Mouse (Mus musculus): ENCODE data around the gene Col7a1. TPM values are rescaled to one million over a fixed set of nuclear protein-coding genes. Genes with fewer than 3 reads are reported as not detected.

The Col7a1 gene
- polyA plus RNA-seq, 1 experiment from 2014 or later: 2.2 TPM

- ATAC-seq (ENCODE audit: low FRiP score): no peak
- no peaks in the 10 kb centered on the region; the same call in 1 of the 2 replicates for H3K4me1 ChIP-seq
- no peak overlapping the region for H3K4me2 ChIP-seq
- WGBS: 88% methylated on average over 9 of the region's 9 CpGs
- H3K4me3 ChIP-seq (replicated peaks): no peak overlapping the region
- no peaks in the 10 kb centered on the region for H3K9me3 ChIP-seq
- H3K27ac ChIP-seq: peak overlapping the region; percentile 46; the same call in 1 of the 2 replicates
- peaks cover 57% of the 10 kb centered on the region for H3K36me3 ChIP-seq (replicated peaks)
- H3K9ac ChIP-seq: no peak overlapping the region
- H3K27me3 ChIP-seq: peaks cover 32% of the 10 kb centered on the region
These were observed 3.2 kb upstream of the Col7a1 start for GRCm38 (mm10) chr9:108949967-108950728.

GRCm38 (mm10) chr9:108955241-108955640, 1.9 kb downstream of the Col7a1 start:
- Histone ChIP-seq H3K4me1 (no peaks in the 10 kb centered on the region; the same call in 1 of the 2 replicates), H3K27ac (no peak overlapping the region), H3K9ac (no peak overlapping the region), H3K9me3 (no peaks in the 10 kb centered on the region), H3K27me3 (peaks cover 32% of the 10 kb centered on the region), H3K4me3 (replicated peaks) (no peak overlapping the region), H3K4me2 (no peak overlapping the region), H3K36me3 (replicated peaks) (peaks cover 6% of the 10 kb centered on the region)
- WGBS: 88% methylated on average over 11 of the region's 11 CpGs
- no peak for ATAC-seq (ENCODE audit: low FRiP score)

- ATAC-seq (ENCODE audit: low FRiP score): no peak
- Histone ChIP-seq H3K27ac (no peak overlapping the region), H3K4me3 (replicated peaks) (no peak overlapping the region), H3K4me1 (no peaks in the 10 kb centered on the region; the same call in 1 of the 2 replicates), H3K36me3 (replicated peaks) (0 out of 2 replicates have a peak, but pooled peaks cover 3% of the 10 kb centered on the region), H3K9me3 (no peaks in the 10 kb centered on the region), H3K9ac (no peak overlapping the region), H3K27me3 (peaks cover 32% of the 10 kb centered on the region), H3K4me2 (no peak overlapping the region)
- 92% methylated on average over 11 of the region's 11 CpGs for WGBS
These were observed 2.5 kb downstream of the Col7a1 start for GRCm38 (mm10) chr9:108955846-108956245.

- Histone ChIP-seq H3K27ac (no peak overlapping the region), H3K4me3 (replicated peaks) (no peak overlapping the region), H3K9me3 (no peaks in the 10 kb centered on the region), H3K4me1 (no peaks in the 10 kb centered on the region), H3K36me3 (replicated peaks) (no peaks in the 10 kb centered on the region), H3K27me3 (no peaks in the 10 kb centered on the region), H3K4me2 (no peak overlapping the region), H3K9ac (no peak overlapping the region)
- no peak for ATAC-seq (ENCODE audit: low FRiP score)
- WGBS: 92% methylated on average over 3 of the region's 3 CpGs
These were observed 10.2 kb downstream of the Col7a1 start for GRCm38 (mm10) chr9:108963577-108963976.

GRCm38 (mm10) chr9:108964338-108964737, 11.0 kb downstream of the Col7a1 start:
- no peaks in the 10 kb centered on the region for H3K9me3 ChIP-seq
- no peaks in the 10 kb centered on the region for H3K36me3 ChIP-seq (replicated peaks)
- H3K4me3 ChIP-seq (replicated peaks): no peak overlapping the region
- H3K27me3 ChIP-seq: no peaks in the 10 kb centered on the region
- whole genome bisulfite sequencing: 83% methylated on average over 6 of the region's 6 CpGs
- ATAC-seq (ENCODE audit: low FRiP score): no peak
- no peaks in the 10 kb centered on the region for H3K4me1 ChIP-seq
- no peak overlapping the region for H3K27ac ChIP-seq
- H3K4me2 ChIP-seq: no peak overlapping the region
- H3K9ac ChIP-seq: no peak overlapping the region

GRCm38 (mm10) chr9:108970623-108971022, 17.2 kb downstream of the Col7a1 start:
- Histone ChIP-seq H3K27ac (no peak overlapping the region), H3K36me3 (replicated peaks) (no peaks in the 10 kb centered on the region), H3K9ac (no peak overlapping the region), H3K4me1 (no peaks in the 10 kb centered on the region), H3K4me2 (no peak overlapping the region), H3K9me3 (no peaks in the 10 kb centered on the region), H3K4me3 (replicated peaks) (no peak overlapping the region), H3K27me3 (no peaks in the 10 kb centered on the region)
- ATAC-seq (ENCODE audit: low FRiP score): no peak
- 87% methylated on average over 8 of the region's 8 CpGs for WGBS

- H3K4me3 ChIP-seq (replicated peaks): no peak overlapping the region
- H3K27ac ChIP-seq: no peak overlapping the region
- no peak overlapping the region for H3K4me2 ChIP-seq
- no peak for ATAC-seq (ENCODE audit: low FRiP score)
- 89% methylated on average over 9 of the region's 9 CpGs for WGBS
- H3K9ac ChIP-seq: no peak overlapping the region
- H3K27me3 ChIP-seq: no peaks in the 10 kb centered on the region
- no peaks in the 10 kb centered on the region for H3K36me3 ChIP-seq (replicated peaks)
- no peaks in the 10 kb centered on the region for H3K9me3 ChIP-seq
- no peaks in the 10 kb centered on the region for H3K4me1 ChIP-seq
These were observed 23.1 kb downstream of the Col7a1 start for GRCm38 (mm10) chr9:108976483-108976882.

- H3K27ac ChIP-seq: no peak overlapping the region
- H3K9ac ChIP-seq: no peak overlapping the region
- no peak overlapping the region for H3K4me2 ChIP-seq
- H3K4me1 ChIP-seq: no peaks in the 10 kb centered on the region
- 87% methylated on average over 7 of the region's 7 CpGs for WGBS
- H3K4me3 ChIP-seq (replicated peaks): no peak overlapping the region
- no peaks in the 10 kb centered on the region for H3K27me3 ChIP-seq
- no peak for ATAC-seq (ENCODE audit: low FRiP score)
- H3K36me3 ChIP-seq (replicated peaks): no peaks in the 10 kb centered on the region
- H3K9me3 ChIP-seq: no peaks in the 10 kb centered on the region
These were observed 24.6 kb downstream of the Col7a1 start for GRCm38 (mm10) chr9:108977966-108978365.

GRCm38 (mm10) chr9:108982498-108982897, 29.1 kb downstream of the Col7a1 start:
- WGBS: 89% methylated on average over 8 of the region's 8 CpGs
- no peak overlapping the region for H3K9ac ChIP-seq
- no peak overlapping the region for H3K4me2 ChIP-seq
- ATAC-seq (ENCODE audit: low FRiP score): no peak
- H3K4me1 ChIP-seq: no peaks in the 10 kb centered on the region
- H3K9me3 ChIP-seq: no peaks in the 10 kb centered on the region
- H3K27me3 ChIP-seq: no peaks in the 10 kb centered on the region
- no peaks in the 10 kb centered on the region for H3K36me3 ChIP-seq (replicated peaks)
- no peak overlapping the region for H3K4me3 ChIP-seq (replicated peaks)
- no peak overlapping the region for H3K27ac ChIP-seq

- H3K36me3 ChIP-seq (replicated peaks): no peaks in the 10 kb centered on the region
- WGBS: 87% methylated on average over 9 of the region's 9 CpGs
- no peak overlapping the region for H3K4me3 ChIP-seq (replicated peaks)
- H3K4me2 ChIP-seq: no peak overlapping the region
- ATAC-seq (ENCODE audit: low FRiP score): no peak
- H3K9ac ChIP-seq: no peak overlapping the region
- H3K4me1 ChIP-seq: peaks cover 4% of the 10 kb centered on the region
- no peak overlapping the region for H3K27ac ChIP-seq
- H3K27me3 ChIP-seq: no peaks in the 10 kb centered on the region
- H3K9me3 ChIP-seq: no peaks in the 10 kb centered on the region
These were observed 29.8 kb downstream of the Col7a1 start for GRCm38 (mm10) chr9:108983209-108983608.

GRCm38 (mm10) chr9:108985710-108986109, 32.3 kb downstream of the Col7a1 start, which contains the start of gene Ucn2:
Gene Ucn2 (plus strand): TSS chr9:108986010.
- Histone ChIP-seq H3K27ac (no peak within 1 kb of the TSS), H3K9me3 (no peaks in the 10 kb centered on the region), H3K4me3 (replicated peaks) (no peak within 1 kb of the TSS), H3K27me3 (no peaks in the 10 kb centered on the region), H3K4me1 (peaks cover 5% of the 10 kb centered on the region), H3K4me2 (no peak within 1 kb of the TSS), H3K9ac (no peak within 1 kb of the TSS), H3K36me3 (replicated peaks) (no peaks in the 10 kb centered on the region)
- ATAC-seq (ENCODE audit: low FRiP score): no peak
- WGBS: 89% methylated on average over 4 of the region's 4 CpGs

- H3K4me1 ChIP-seq: peaks cover 14% of the 10 kb centered on the region
- H3K36me3 ChIP-seq (replicated peaks): no peaks in the 10 kb centered on the region
- H3K9ac ChIP-seq: no peak overlapping the region
- no peaks in the 10 kb centered on the region for H3K9me3 ChIP-seq
- WGBS: 18% methylated on average over 14 of the region's 15 CpGs
- H3K27me3 ChIP-seq: no peaks in the 10 kb centered on the region
- no peak overlapping the region for H3K27ac ChIP-seq
- H3K4me3 ChIP-seq (replicated peaks): no peak overlapping the region
- H3K4me2 ChIP-seq: peak overlapping the region; percentile 22; the same call in 1 of the 2 replicates
- ATAC-seq (ENCODE audit: low FRiP score): no peak
These were observed 34.4 kb downstream of the Col7a1 start for GRCm38 (mm10) chr9:108987704-108988350.
